Mouse (Mus musculus) left cerebral cortex, postnatal 4 days (tissue): ENCODE results near the gene Defb21. TPM values are rescaled to one million over a fixed set of nuclear protein-coding genes. Genes with fewer than 3 reads are reported as not detected.

ENCODE experiments used
- DNase-seq: peaks from one replicate; pipeline ENCODE4 v3.0.0-alpha.2; 2022
- intact Hi-C: fragments of 180-260 bp; cut with DNase I; formaldehyde crosslinking; loops from one replicate; pipeline ENCODE4 v1.15.1; 2025
- total RNA-seq, 2 experiments: library from RNA; stranded (reverse); gene quantifications; 2 replicates each; pipeline ENCODE4 v1.2.3; 2021

Gene Defb21
- total RNA-seq, 2 experiments from 2014 or later: not detected

DNA sequence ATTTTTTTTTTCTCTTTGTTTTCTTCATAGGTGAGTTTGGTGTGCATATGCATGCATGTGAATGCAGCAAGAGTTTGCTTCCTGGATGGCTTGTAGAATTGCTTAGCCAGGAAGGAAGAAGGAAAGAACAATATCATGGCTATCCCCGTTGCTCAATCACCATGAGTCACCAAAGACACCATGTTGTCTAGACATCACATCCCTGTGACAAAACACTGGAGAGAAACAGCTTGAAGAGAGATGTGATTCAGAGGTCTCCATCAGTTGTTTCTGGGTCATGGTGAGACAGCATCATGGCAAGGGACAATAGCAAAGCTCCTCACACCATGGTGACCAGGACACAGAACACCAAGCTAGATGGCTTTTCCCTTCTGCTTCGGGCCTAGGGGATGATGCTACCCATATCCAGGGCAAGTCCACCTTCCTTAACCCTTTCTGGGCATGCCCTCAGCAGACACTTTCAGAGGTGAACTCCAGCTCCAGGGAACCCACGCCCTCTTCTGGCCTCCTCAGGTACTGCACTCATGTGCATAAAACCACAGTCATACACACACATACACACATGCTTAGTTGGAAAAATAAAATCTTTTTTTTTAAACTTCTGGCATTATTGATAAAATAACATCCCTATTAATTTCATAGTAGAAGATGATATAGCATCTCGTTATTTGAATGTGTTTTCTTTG lies 28.9 kb downstream of the Defb21 start:
- intact Hi-C loops: no loop called here
- DNase-seq: no peak

DNA sequence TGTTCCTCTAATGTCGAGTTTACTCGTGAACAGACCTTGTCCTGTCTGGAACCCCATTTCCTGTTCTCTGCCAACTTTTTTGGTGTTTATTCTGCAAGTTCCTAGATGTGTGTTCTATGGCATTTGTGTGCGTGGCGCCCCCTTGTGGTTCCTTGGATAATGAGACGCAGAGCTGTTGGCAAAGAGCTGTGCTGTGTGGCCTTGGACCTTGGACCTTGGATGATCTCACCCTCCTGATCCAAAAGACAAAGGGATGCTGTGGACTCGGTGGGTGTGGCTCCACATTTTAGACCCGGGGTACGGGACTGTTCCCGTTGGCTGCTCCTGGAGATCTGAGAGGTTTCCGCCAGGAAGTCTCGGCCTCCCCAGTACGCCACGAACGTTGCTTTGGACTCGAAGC lies 31.5 kb downstream of the Defb21 start, which contains the start of gene Defb36:
Defb36 (plus strand) TSS at position 271 of the 400 bp plus-strand sequence.
- DNase-seq: peak; percentile 24

DNA sequence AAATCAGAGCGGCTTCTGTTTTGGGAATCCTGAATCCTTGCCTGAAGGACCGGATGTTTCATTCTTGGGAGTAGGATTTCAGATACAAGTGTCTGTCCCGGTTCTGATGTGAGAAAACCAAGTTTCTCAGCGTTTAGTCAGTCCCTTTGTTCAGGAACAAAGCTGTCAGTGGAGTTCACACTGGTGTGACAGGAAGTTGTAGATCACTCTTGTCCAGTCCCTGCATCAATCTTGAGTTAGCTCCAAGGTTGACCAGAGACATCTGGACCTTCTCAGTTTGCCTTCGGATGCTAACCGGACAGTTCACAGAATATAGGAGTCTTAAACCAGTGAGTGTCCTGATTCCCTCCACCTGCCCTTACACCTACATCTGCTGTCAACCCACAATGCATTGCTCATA lies 35.2 kb downstream of the Defb21 start:
- intact Hi-C loops: no loop called here
- no peak for DNase-seq

More for the DNA sequence above, 31.5 kb downstream of the Defb21 start, which contains the start of gene Defb36:
- intact Hi-C loops: no loop called here

DNA sequence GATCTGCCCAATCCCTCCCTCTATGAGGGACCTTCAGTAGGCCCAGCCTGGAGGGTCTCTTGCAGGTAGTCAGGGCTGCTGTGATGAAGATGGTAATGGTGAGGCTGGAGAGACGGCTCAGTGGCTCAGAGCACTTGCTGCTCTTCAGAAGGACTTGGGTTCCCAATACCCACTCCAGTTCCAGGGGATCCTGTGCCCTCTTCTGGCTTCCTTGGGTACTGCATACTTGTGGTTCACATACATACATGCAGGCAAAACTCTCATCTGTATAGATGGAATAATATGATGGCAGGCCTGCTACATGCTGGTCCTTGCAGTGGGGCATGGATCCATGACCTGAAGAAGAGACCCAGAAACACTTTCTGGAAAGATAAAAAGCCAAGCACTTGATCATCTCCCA lies 36.2 kb downstream of the Defb21 start:
- intact Hi-C loops: no loop called here
- DNase-seq: no peak

DNA sequence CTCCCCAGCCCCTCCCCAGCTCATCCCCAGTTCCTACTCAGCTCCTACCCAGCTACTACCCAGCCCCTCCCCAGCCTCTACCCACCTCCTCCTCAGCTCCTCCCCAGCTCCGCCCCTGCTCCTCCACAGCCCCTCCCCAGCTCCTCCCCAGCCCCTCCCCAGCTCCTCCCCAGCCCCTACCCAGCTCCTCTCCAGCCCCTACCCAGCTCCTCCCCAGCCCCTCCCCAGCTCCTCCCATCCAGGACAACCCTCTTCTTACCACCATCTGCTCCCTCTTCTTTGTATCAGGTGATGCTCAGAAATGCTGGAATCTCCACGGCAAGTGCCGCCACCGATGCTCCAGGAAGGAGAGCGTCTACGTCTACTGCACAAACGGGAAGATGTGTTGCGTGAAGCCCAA lies 39.6 kb downstream of the Defb21 start:
- intact Hi-C loops: loop anchor here (10.0 kb wide), 1 partner anchor 223 kb away; the partner anchor contains the start of gene Bcl2l1
- DNase-seq: peak; percentile 8

DNA sequence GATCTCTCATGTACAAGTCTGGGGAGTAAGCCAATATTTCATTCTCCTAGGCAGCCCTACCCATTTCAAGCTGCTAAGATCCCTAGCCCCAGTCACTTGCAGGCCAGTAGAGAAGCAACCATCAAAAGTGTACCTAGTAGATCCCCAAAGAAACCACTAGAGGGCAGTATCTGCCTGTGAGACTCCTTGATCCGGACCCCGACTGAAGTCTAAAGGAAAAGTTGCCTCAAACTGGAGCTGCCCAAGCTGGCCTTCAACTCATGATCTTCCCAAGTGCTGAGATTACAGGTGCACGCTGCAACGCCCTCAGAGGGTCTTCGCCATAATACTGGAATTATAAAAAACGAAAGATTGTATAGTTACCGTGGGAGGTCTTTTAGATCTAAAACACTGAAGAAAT lies 43.0 kb downstream of the Defb21 start:
- peak; percentile 30 for DNase-seq
- intact Hi-C loops: loop anchor here (5.0 to 10.0 kb wide), 3 partner anchors 42 to 219 kb away; partner anchors contain the start of gene Bcl2l1

DNA sequence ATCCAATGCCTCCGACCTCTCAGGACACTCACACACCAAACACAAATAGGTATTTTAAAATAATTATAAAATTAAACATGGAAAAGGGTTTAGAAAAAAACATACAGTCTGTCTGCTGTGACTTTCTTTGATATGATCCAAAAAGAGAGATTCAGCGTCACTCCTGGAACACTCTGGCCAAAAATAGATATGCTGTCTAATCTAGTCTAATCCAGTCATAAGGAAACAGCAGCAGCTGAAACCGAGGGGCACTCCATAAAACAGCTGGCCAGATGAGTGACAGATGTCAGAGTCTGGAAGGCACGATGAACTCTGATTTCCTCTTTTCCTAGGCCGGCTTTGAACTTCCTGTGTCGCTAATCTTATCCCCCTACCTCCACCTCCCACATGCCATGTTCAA lies 43.9 kb downstream of the Defb21 start:
- no peak for DNase-seq
- intact Hi-C loops: loop anchor here (5.0 to 10.0 kb wide), 3 partner anchors 41 to 218 kb away; partner anchors contain the start of gene Bcl2l1

DNA sequence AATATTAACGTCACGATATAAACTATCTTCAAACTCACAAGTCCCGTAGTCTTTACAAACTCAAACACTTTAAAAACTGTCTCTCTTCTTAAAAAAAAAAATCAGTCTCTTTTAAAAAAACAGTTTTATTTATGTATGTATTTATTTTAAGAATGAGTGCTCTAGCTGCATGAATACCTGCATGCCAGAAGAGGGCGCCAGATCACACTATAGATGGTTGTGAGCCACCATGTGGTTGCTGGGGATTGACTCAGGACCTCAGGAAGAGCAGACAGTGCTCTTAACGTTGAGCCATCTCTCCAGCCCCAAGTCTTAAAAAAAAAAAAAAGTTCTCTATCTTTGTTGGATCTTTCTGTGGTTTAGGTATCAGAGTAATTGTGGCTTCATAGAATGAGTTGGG lies 44.8 kb downstream of the Defb21 start:
- DNase-seq: no peak
- intact Hi-C loops: loop anchor here (5.0 to 10.0 kb wide), 3 partner anchors 40 to 217 kb away; partner anchors contain the start of gene Bcl2l1

DNA sequence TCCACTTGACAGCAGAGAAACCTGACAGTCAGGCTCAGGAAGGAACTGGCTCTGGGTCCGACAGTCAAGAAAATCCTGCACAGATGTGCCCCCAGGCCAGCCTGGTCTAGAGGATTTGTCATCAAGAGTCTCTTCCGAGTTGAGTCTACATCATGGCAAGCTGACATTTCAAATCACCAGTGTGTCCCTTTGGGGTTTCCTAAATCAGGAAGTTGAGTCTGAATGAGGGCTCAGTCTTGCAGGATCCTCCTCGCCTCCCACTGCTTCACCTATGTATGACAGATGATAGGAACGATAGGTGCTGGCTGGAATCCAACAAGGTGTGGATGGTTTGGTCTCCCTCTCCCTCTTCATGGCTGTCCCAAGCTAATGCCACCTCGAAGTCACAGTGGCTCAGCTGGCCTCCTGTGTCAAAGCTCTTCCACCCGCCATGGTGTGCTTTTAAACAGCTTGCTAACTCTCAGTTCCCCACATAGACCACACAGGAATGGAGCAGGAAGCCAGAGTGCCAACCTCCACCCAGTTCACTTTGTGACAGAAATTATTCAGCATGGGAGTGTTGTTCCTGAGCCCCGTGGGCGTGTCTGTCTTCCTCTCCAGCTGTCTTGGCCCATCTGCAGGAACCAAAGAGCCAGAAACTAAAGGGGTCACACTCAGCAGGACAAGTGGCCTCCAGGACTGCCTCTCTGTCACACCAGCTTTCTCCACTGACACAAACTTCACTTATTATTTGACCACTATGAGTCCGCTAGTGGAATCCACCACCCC lies 48.0 kb downstream of the Defb21 start:
- no peak for DNase-seq
- intact Hi-C loops: no loop called here

DNA sequence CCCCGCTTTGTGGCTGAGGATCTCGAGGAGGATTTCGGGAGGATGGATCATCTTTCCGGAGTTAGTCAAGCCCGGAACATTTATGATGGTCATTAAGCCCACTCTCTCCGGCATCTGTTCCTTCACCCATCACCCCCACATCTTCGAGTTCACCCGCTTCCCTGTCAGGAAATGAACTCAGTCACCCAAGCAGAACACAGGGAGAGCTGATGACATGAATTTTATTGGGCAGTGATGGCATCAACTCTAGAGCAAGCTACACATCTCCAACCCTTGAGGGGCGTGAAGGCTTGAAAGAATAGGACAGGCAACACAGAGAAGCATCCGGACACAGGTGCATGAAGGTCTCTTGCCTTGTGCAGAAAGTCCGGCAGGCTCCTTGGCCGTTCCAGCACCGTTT lies 49.6 kb downstream of the Defb21 start:
- DNase-seq: no peak
- intact Hi-C loops: no loop called here

DNA sequence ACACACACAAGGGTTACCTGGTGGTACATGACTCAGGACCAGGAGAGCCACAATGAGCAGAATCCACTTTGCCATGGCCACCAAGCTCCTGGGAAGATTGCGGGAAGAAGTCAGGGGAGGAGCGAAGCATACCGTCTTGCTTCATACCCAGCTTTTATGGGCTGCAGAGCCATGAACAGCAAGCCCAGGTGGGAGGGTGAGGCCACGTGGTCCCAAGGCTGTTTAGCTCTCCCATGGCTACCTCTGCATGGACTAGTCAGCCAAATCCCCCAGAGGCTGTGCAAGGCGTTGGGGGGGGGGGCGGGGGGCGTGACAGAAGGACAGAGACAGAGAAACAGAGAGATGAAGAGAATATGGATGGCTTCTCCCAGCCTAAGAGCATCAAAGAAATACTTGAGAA lies 50.4 kb downstream of the Defb21 start, which contains the start of gene Defb25:
Defb25 (minus strand) TSS at position 101 of the 400 bp plus-strand sequence.
- DNase-seq: no peak
- intact Hi-C loops: no loop called here

Other genes with a start within 250 kb of the Defb21 start
- 100 to 1,000 TPM; 123 to 134 TPM for gene Rbck1, start 240.1 kb upstream of the Defb21 start, total RNA-seq
- gene Trib3, start 228.7 kb upstream of the Defb21 start, total RNA-seq: 1 to 10 TPM in 1 of 2 experiments, under 1 TPM in 1; 0.92 to 1.4 TPM
- 10 to 100 TPM; 18.7 to 27.1 TPM for gene Nrsn2, start 196.1 kb upstream of the Defb21 start, total RNA-seq
- gene Sox12, start 174.7 kb upstream of the Defb21 start, total RNA-seq: 100 to 1,000 TPM; 102 to 105 TPM
- gene Zcchc3, start 157.7 kb upstream of the Defb21 start, total RNA-seq: 10 to 100 TPM; 12.5 to 13.8 TPM
- 1 to 10 TPM; 2.6 to 3.1 TPM for gene 6820408C15Rik, start 157.2 kb upstream of the Defb21 start, total RNA-seq
- not detected for gene Defb23, start 108.1 kb upstream of the Defb21 start, total RNA-seq
- not detected for gene Defb20, start 95.7 kb upstream of the Defb21 start, total RNA-seq
- not detected for gene Defb22, start 82.6 kb upstream of the Defb21 start, total RNA-seq
- gene Defb26, start 61.1 kb upstream of the Defb21 start, total RNA-seq: not detected
- gene Defb28, start 54.5 kb upstream of the Defb21 start, total RNA-seq: not detected
- gene Defb29, start 32.6 kb upstream of the Defb21 start, total RNA-seq: not detected
- not detected for gene Gm17416, start 3.4 kb upstream of the Defb21 start, total RNA-seq
- not detected for gene Defb19, start 7.6 kb downstream of the Defb21 start, total RNA-seq
- gene Defb45, start 26.7 kb downstream of the Defb21 start, total RNA-seq: not detected
- not detected for gene Defb36, start 31.6 kb downstream of the Defb21 start, total RNA-seq
- not detected for gene Defb25, start 50.3 kb downstream of the Defb21 start, total RNA-seq
- under 1 TPM; 0.62 to 0.86 TPM for gene Rem1, start 54.2 kb downstream of the Defb21 start, total RNA-seq
- gene H13, start 96.7 kb downstream of the Defb21 start, total RNA-seq: 100 to 1,000 TPM; 149 to 160 TPM
- 10 to 100 TPM; 30.4 to 32.5 TPM for gene Mcts2, start 114.3 kb downstream of the Defb21 start, total RNA-seq
- 10 to 100 TPM; 25.6 to 27.6 TPM for gene Id1, start 163.5 kb downstream of the Defb21 start, total RNA-seq
- gene Cox4i2, start 181.4 kb downstream of the Defb21 start, total RNA-seq: 1 to 10 TPM; 1.7 to 1.9 TPM